Mouse (Mus musculus) heart, embryonic 14.5 days (tissue): ENCODE measurements at regions not wholly inside any gene's neighbourhood (a gene's known extent, or its start where the extent isn't known, plus 50 kb on each side); places are given as distances from the start of the nearest gene placed in this dataset.

Experiments
- ATAC-seq: fragments of 200-750 bp; cut with Nextera tagmentation; 2 replicates; pipeline ENCODE4 v1.8.0; 2017; ENCODE audit warnings: low read depth, moderate TSS enrichment; ENCODE audit not compliant: insufficient number of reproducible peaks, insufficient read depth, low FRiP score
- H3K27ac ChIP-seq, 2 experiments: fragments of 200-500 bp in 1 of 2; fragments of 300-500 bp in 1 of 2; sonication (generic) in 1 of 2; replicated peaks in 1 of 2; 2 replicates each; pipeline ENCODE4 v1.5.1; 2012 to 2014; ENCODE audit warnings: low read depth in 2 of 2, low read length in 2 of 2, control low read depth in 1 of 2, mild to moderate bottlenecking in 1 of 2, mixed read lengths in 1 of 2; ENCODE audit not compliant: control insufficient read depth in 1 of 2, insufficient read depth in 1 of 2
- H3K27me3 ChIP-seq: fragments of 300-500 bp; sonication (generic); 2 replicates; pipeline ENCODE4 v1.6.1; 2014; ENCODE audit warnings: mild to moderate bottlenecking, low read length, control low read depth; ENCODE audit not compliant: control insufficient read depth, insufficient read depth
- H3K36me3 ChIP-seq: fragments of 300-500 bp; sonication (generic); 2 replicates; pipeline ENCODE4 v1.6.1; 2014; ENCODE audit warnings: mild to moderate bottlenecking, control low read depth, low read length, mixed read lengths; ENCODE audit not compliant: control insufficient read depth, insufficient read depth
- H3K4me1 ChIP-seq, 2 experiments: fragments of 200-500 bp in 1 of 2; fragments of 300-500 bp in 1 of 2; sonication (generic) in 1 of 2; 2 replicates each; pipeline ENCODE4 v1.6.1; 2012 to 2014; ENCODE audit warnings: low read length in 2 of 2, control low read depth in 1 of 2, mixed read lengths in 1 of 2; ENCODE audit not compliant: control insufficient read depth in 2 of 2, insufficient read depth in 2 of 2
- H3K4me2 ChIP-seq: fragments of 300-500 bp; sonication (generic); 2 replicates; pipeline ENCODE4 v1.6.1; 2014; ENCODE audit warnings: mild to moderate bottlenecking, low read length
- H3K4me3 ChIP-seq, 2 experiments: fragments of 200-500 bp in 1 of 2; fragments of 300-500 bp in 1 of 2; sonication (generic) in 1 of 2; 2 replicates each; pipeline ENCODE4 v1.5.1; 2012 to 2014; ENCODE audit warnings: low read length in 2 of 2, mild to moderate bottlenecking in 2 of 2, control low read depth in 1 of 2, low read depth in 1 of 2, moderate library complexity in 1 of 2; ENCODE audit not compliant: control insufficient read depth in 1 of 2, insufficient read depth in 1 of 2
- H3K9ac ChIP-seq: fragments of 300-500 bp; sonication (generic); 2 replicates; pipeline ENCODE4 v1.6.1; 2014; ENCODE audit warnings: mild to moderate bottlenecking, low read length
- H3K9me3 ChIP-seq: fragments of 300-500 bp; sonication (generic); 2 replicates; pipeline ENCODE4 v1.6.1; 2016; ENCODE audit warnings: low read length, control low read depth; ENCODE audit not compliant: control insufficient read depth
- WGBS: fragments of 180-500 bp; shearing (Covaris S2); extraction: QIAGEN DNeasy Blood & Tissue Kit; methylation state at CpG from one replicate; pipeline ENCODE4 v1.1.7; 2014; 5-methylcytosine and 5-hydroxymethylcytosine counted together

- no peaks in the 10 kb centered on the region for H3K9me3 ChIP-seq
- no peaks in the 10 kb centered on the region for H3K36me3 ChIP-seq
- H3K4me2 ChIP-seq: no peak overlapping the region
- no peaks in the 10 kb centered on the region for H3K4me1 ChIP-seq
- H3K27me3 ChIP-seq: no peaks in the 10 kb centered on the region
- no peak overlapping the region for H3K9ac ChIP-seq
- no peak overlapping the region for H3K27ac ChIP-seq
- no peak for ATAC-seq
- 79% methylated on average over 5 of the region's 5 CpGs for WGBS
- H3K4me3 ChIP-seq: no peak overlapping the region
Measured at GRCm38 (mm10) chr8:112212170-112212569, 197.3 kb upstream of the Gm6793 start.

GRCm38 (mm10) chr8:112196423-112196822, 181.6 kb upstream of the Gm6793 start:
- Histone ChIP-seq H3K4me1 (no peaks in the 10 kb centered on the region), H3K4me3 (no peak overlapping the region), H3K27ac (no peak overlapping the region), H3K4me2 (no peak overlapping the region), H3K36me3 (no peaks in the 10 kb centered on the region), H3K9me3 (0 out of 2 replicates have a peak, but pooled peaks cover 2% of the 10 kb centered on the region), H3K27me3 (no peaks in the 10 kb centered on the region), H3K9ac (no peak overlapping the region)
- no peak for ATAC-seq
- WGBS: 52% methylated on average over 1 of the region's 1 CpGs

GRCm38 (mm10) chr8:112195880-112196279, 181.0 kb upstream of the Gm6793 start:
- no peak overlapping the region for H3K4me3 ChIP-seq
- H3K9me3 ChIP-seq: 0 out of 2 replicates have a peak, but pooled peaks cover 2% of the 10 kb centered on the region
- no peaks in the 10 kb centered on the region for H3K27me3 ChIP-seq
- no peak overlapping the region for H3K27ac ChIP-seq
- no peak for ATAC-seq
- 64% methylated on average over 2 of the region's 2 CpGs for WGBS
- H3K4me1 ChIP-seq: no peaks in the 10 kb centered on the region
- no peaks in the 10 kb centered on the region for H3K36me3 ChIP-seq
- no peak overlapping the region for H3K4me2 ChIP-seq
- no peak overlapping the region for H3K9ac ChIP-seq

- WGBS: 64% methylated on average over 3 of the region's 3 CpGs
- no peak overlapping the region for H3K4me2 ChIP-seq
- H3K27me3 ChIP-seq: no peaks in the 10 kb centered on the region
- H3K27ac ChIP-seq: no peak overlapping the region
- H3K9ac ChIP-seq: no peak overlapping the region
- no peaks in the 10 kb centered on the region for H3K4me1 ChIP-seq
- no peaks in the 10 kb centered on the region for H3K36me3 ChIP-seq
- no peak for ATAC-seq
- 0 out of 2 replicates have a peak, but pooled peaks cover 2% of the 10 kb centered on the region for H3K9me3 ChIP-seq
- no peak overlapping the region for H3K4me3 ChIP-seq
Measured at GRCm38 (mm10) chr8:112191846-112192245, 177.0 kb upstream of the Gm6793 start.

- 19% methylated on average over 2 of the region's 2 CpGs for WGBS
- Histone ChIP-seq H3K4me3 (no peak overlapping the region), H3K4me1 (no peaks in the 10 kb centered on the region), H3K27ac (no peak overlapping the region), H3K4me2 (no peak overlapping the region), H3K36me3 (no peaks in the 10 kb centered on the region), H3K27me3 (no peaks in the 10 kb centered on the region), H3K9ac (no peak overlapping the region), H3K9me3 (peaks cover 5% of the 10 kb centered on the region; the same call in 1 of the 2 replicates)
- ATAC-seq: no peak
Measured at GRCm38 (mm10) chr8:112189698-112190097, 174.9 kb upstream of the Gm6793 start.

GRCm38 (mm10) chr8:112170184-112170583, 155.3 kb upstream of the Gm6793 start:
- no peak overlapping the region for H3K4me3 ChIP-seq
- ATAC-seq: no peak
- WGBS: 97% methylated on average over 1 of the region's 1 CpGs
- no peak overlapping the region for H3K4me2 ChIP-seq
- no peaks in the 10 kb centered on the region for H3K4me1 ChIP-seq
- no peaks in the 10 kb centered on the region for H3K27me3 ChIP-seq
- no peaks in the 10 kb centered on the region for H3K36me3 ChIP-seq
- H3K9me3 ChIP-seq: 0 out of 2 replicates have a peak, but pooled peaks cover 9% of the 10 kb centered on the region
- H3K27ac ChIP-seq: no peak overlapping the region
- H3K9ac ChIP-seq: no peak overlapping the region

GRCm38 (mm10) chr8:112156656-112157055, 141.8 kb upstream of the Gm6793 start:
- 83% methylated on average over 7 of the region's 7 CpGs for WGBS
- no peak for ATAC-seq
- H3K27ac ChIP-seq: no peak overlapping the region

GRCm38 (mm10) chr8:112138924-112139323, 124.1 kb upstream of the Gm6793 start:
- Histone ChIP-seq H3K27me3 (no peaks in the 10 kb centered on the region), H3K36me3 (no peaks in the 10 kb centered on the region), H3K9ac (no peak overlapping the region), H3K4me2 (no peak overlapping the region), H3K9me3 (0 out of 2 replicates have a peak, but pooled peaks cover 3% of the 10 kb centered on the region), H3K4me3 (no peak overlapping the region), H3K27ac (no peak overlapping the region), H3K4me1 (no peaks in the 10 kb centered on the region)
- 63% methylated on average over 5 of the region's 5 CpGs for WGBS
- no peak for ATAC-seq

More at GRCm38 (mm10) chr8:112156656-112157055, 141.8 kb upstream of the Gm6793 start:
- Histone ChIP-seq H3K27me3 (no peaks in the 10 kb centered on the region), H3K4me1 (no peaks in the 10 kb centered on the region), H3K9ac (no peak overlapping the region), H3K9me3 (no peaks in the 10 kb centered on the region), H3K36me3 (no peaks in the 10 kb centered on the region), H3K4me2 (no peak overlapping the region), H3K4me3 (no peak overlapping the region)
